Mouse (Mus musculus): ENCODE data around the gene Brpf3.

- TF ChIP-seq FLI1 (IDR thresholded peaks at IDR 0.05; ENCODE audit: low read length), result no peak
- no peak for TF ChIP-seq GATA1 (IDR thresholded peaks at IDR 0.05; ENCODE audit: borderline replicate concordance, low read length)
These were observed 63.6 kb downstream of the Brpf3 start for GRCm38 (mm10) chr17:28864464-28864863.

All from megakaryocyte, embryonic 14.5 days (primary cell).